Mouse (Mus musculus) CH12.LX (cell line): ENCODE data around the gene Coq8a. TPM values are rescaled to one million over a fixed set of nuclear protein-coding genes. Genes with fewer than 3 reads are reported as not detected.
A peak's percentile ranks its signal among the peaks of the same experiment; 100 is the strongest.

Experiments
- DNase-seq: peaks from one replicate; pipeline ENCODE4 v3.0.0-alpha.2; 2013; ENCODE audit errors: extremely low read depth
- H3K27ac ChIP-seq: 2 replicates; pipeline ENCODE4 v1.5.1; 2012; ENCODE audit warnings: low read depth, mild to moderate bottlenecking, control low read depth, moderate library complexity; ENCODE audit not compliant: insufficient read depth
- H3K27me3 ChIP-seq: replicated peaks from 2 replicates; pipeline ENCODE3; 2012; ENCODE audit warnings: inconsistent platforms
- H3K36me3 ChIP-seq, 2 experiments: replicated peaks in 1 of 2; 2 replicates each; pipeline versions ENCODE3 to v1.6.1; 2012; ENCODE audit warnings: inconsistent platforms in 1 of 2, low read length in 1 of 2, mild to moderate bottlenecking in 1 of 2, mixed read lengths in 1 of 2, moderate library complexity in 1 of 2; ENCODE audit not compliant: control insufficient read depth in 1 of 2, insufficient read depth in 1 of 2
- H3K4me1 ChIP-seq, 2 experiments: 2 replicates each; pipeline ENCODE4 v1.6.1; 2012; ENCODE audit warnings: inconsistent platforms in 1 of 2, moderate library complexity in 1 of 2; ENCODE audit not compliant: insufficient read depth in 2 of 2, control insufficient read depth in 1 of 2
- H3K4me2 ChIP-seq: 2 replicates; pipeline ENCODE4 v1.6.1; 2012; ENCODE audit warnings: low read depth, mild to moderate bottlenecking, control low read depth; ENCODE audit not compliant: poor library complexity, insufficient read depth, severe bottlenecking
- H3K4me3 ChIP-seq, 3 experiments: fragments of 150-350 bp in 1 of 3; sonication (generic) in 1 of 3; replicated peaks in 1 of 3; 2 replicates each; pipeline versions ENCODE3 to v1.5.1; 2011 to 2012; ENCODE audit warnings: low read depth in 2 of 3, low read length in 2 of 3, mild to moderate bottlenecking in 2 of 3, moderate library complexity in 2 of 3, control low read depth in 1 of 3, improper control_type of control experiment in 1 of 3, inconsistent platforms in 1 of 3, mixed read lengths in 1 of 3; ENCODE audit not compliant: poor library complexity in 1 of 3
- H3K79me2 ChIP-seq: replicated peaks from 2 replicates; pipeline ENCODE4 v1.6.1; 2012; ENCODE audit warnings: mild to moderate bottlenecking, moderate library complexity; ENCODE audit not compliant: control insufficient read depth, poor library complexity, insufficient read depth, severe bottlenecking; ENCODE audit errors: extremely low read depth
- H3K9ac ChIP-seq: 2 replicates; pipeline ENCODE4 v1.6.1; 2012; ENCODE audit warnings: low read depth, mild to moderate bottlenecking, control low read depth, moderate library complexity; ENCODE audit not compliant: insufficient read depth
- H3K9me3 ChIP-seq: replicated peaks from 2 replicates; pipeline ENCODE3; 2012; ENCODE audit warnings: low read length, inconsistent platforms, mixed read lengths
- BHLHE40 ChIP-seq: IDR thresholded peaks from 2 replicates; pipeline ENCODE4 v1.6.1; 2011; ENCODE audit warnings: mild to moderate bottlenecking, low read depth, low read length, improper control_type of control experiment
- CHD1 ChIP-seq: IDR thresholded peaks from 2 replicates; pipeline ENCODE4 v1.6.1; 2012; ENCODE audit warnings: low read depth, low read length, improper control_type of control experiment, inconsistent platforms
- CHD2 ChIP-seq: IDR thresholded peaks from 2 replicates; pipeline ENCODE4 v1.6.1; 2011; ENCODE audit warnings: low read length, improper control_type of control experiment
- E2F4 ChIP-seq: IDR thresholded peaks from 2 replicates; pipeline ENCODE4 v1.6.1; 2011; ENCODE audit warnings: low read depth, low read length, improper control_type of control experiment; ENCODE audit not compliant: insufficient replicate concordance
- ELF1 ChIP-seq: IDR thresholded peaks from 2 replicates; pipeline ENCODE4 v1.6.1; 2014; ENCODE audit warnings: low read depth, mild to moderate bottlenecking, inconsistent platforms, low read length, improper control_type of control experiment
- EP300 ChIP-seq: IDR thresholded peaks from 2 replicates; pipeline ENCODE4 v1.6.1; 2011; ENCODE audit warnings: low read length, improper control_type of control experiment
- ETS1 ChIP-seq: conservative IDR thresholded peaks from 2 replicates; pipeline ENCODE4 v1.6.1; 2012; ENCODE audit warnings: low read depth, mild to moderate bottlenecking, inconsistent platforms, low read length, improper control_type of control experiment, moderate library complexity
- IRF4 ChIP-seq: IDR thresholded peaks from 2 replicates; pipeline ENCODE4 v1.6.1; 2014; ENCODE audit warnings: low read depth, mild to moderate bottlenecking, inconsistent platforms, low read length, improper control_type of control experiment
- JUN ChIP-seq: IDR thresholded peaks from 2 replicates; pipeline ENCODE4 v1.6.1; 2011; ENCODE audit warnings: low read depth, mild to moderate bottlenecking, low read length, improper control_type of control experiment, moderate library complexity; ENCODE audit not compliant: insufficient read depth
- KAT2A ChIP-seq: IDR thresholded peaks from 2 replicates; pipeline ENCODE4 v1.6.1; 2012; ENCODE audit warnings: low read length, improper control_type of control experiment, inconsistent platforms; ENCODE audit not compliant: insufficient replicate concordance
- MAX ChIP-seq: IDR thresholded peaks from 2 replicates; pipeline ENCODE4 v1.6.1; 2011; ENCODE audit warnings: low read length, improper control_type of control experiment
- MXI1 ChIP-seq: IDR thresholded peaks from 2 replicates; pipeline ENCODE4 v1.6.1; 2011; ENCODE audit warnings: mild to moderate bottlenecking, low read depth, low read length, improper control_type of control experiment
- MYC ChIP-seq: IDR thresholded peaks from 2 replicates; pipeline ENCODE4 v1.6.1; 2011; ENCODE audit warnings: low read depth, mild to moderate bottlenecking, improper control_type of control experiment, low read length
- NELFE ChIP-seq: IDR thresholded peaks from 2 replicates; pipeline ENCODE4 v1.6.1; 2011; ENCODE audit warnings: low read depth, low read length, improper control_type of control experiment
- NRF1 ChIP-seq: IDR thresholded peaks from 2 replicates; pipeline ENCODE4 v1.6.1; 2014; ENCODE audit warnings: low read depth, mild to moderate bottlenecking, inconsistent platforms, low read length, improper control_type of control experiment, moderate library complexity
- PAX5 ChIP-seq: IDR thresholded peaks from 2 replicates; pipeline ENCODE4 v1.6.1; 2012; ENCODE audit warnings: low read length, inconsistent platforms, mixed read lengths
- POLR2A ChIP-seq: IDR thresholded peaks from 2 replicates; pipeline ENCODE4 v1.6.1; 2011; ENCODE audit warnings: low read depth, mild to moderate bottlenecking, improper control_type of control experiment, low read length
- POLR2AphosphoS2 ChIP-seq: IDR thresholded peaks from 2 replicates; pipeline ENCODE4 v1.6.1; 2011; ENCODE audit warnings: low read depth, low read length, improper control_type of control experiment
- RAD21 ChIP-seq: IDR thresholded peaks from 2 replicates; pipeline ENCODE4 v1.6.1; 2011; ENCODE audit warnings: low read depth, mild to moderate bottlenecking, low read length, improper control_type of control experiment, moderate library complexity
- SIN3A ChIP-seq: IDR thresholded peaks from 2 replicates; pipeline ENCODE4 v1.6.1; 2012; ENCODE audit warnings: low read length, improper control_type of control experiment, inconsistent platforms
- SMC3 ChIP-seq: IDR thresholded peaks from 2 replicates; pipeline ENCODE4 v1.6.1; 2011; ENCODE audit warnings: low read depth, low read length, improper control_type of control experiment
- TBP ChIP-seq: conservative IDR thresholded peaks from 2 replicates; pipeline ENCODE4 v1.6.1; 2011; ENCODE audit warnings: low read depth, low read length, improper control_type of control experiment
- TCF12 ChIP-seq: IDR thresholded peaks from 2 replicates; pipeline ENCODE4 v1.6.1; 2014; ENCODE audit warnings: low read depth, mild to moderate bottlenecking, inconsistent platforms, low read length, improper control_type of control experiment
- UBTF ChIP-seq: IDR thresholded peaks from 2 replicates; pipeline ENCODE4 v1.6.1; 2012; ENCODE audit warnings: low read depth, mild to moderate bottlenecking, inconsistent platforms, low read length, improper control_type of control experiment, moderate library complexity
- USF1 ChIP-seq: IDR thresholded peaks from 2 replicates; pipeline ENCODE4 v1.6.1; 2014; ENCODE audit warnings: low read depth, mild to moderate bottlenecking, inconsistent platforms, low read length, improper control_type of control experiment
- USF2 ChIP-seq: conservative IDR thresholded peaks from 2 replicates; pipeline ENCODE4 v1.6.1; 2011; ENCODE audit warnings: low read depth, low read length, improper control_type of control experiment
- ZMIZ1 ChIP-seq: IDR thresholded peaks from 2 replicates; pipeline ENCODE4 v1.6.1; 2012; ENCODE audit warnings: low read depth, mild to moderate bottlenecking, inconsistent platforms, low read length, improper control_type of control experiment
- ZNF384 ChIP-seq: IDR thresholded peaks from 2 replicates; pipeline ENCODE4 v1.6.1; 2012; ENCODE audit warnings: low read depth, low read length, improper control_type of control experiment, inconsistent platforms
- dilution Hi-C: fragments of 300-500 bp; cut with MboI; formaldehyde crosslinking; loops from 2 replicates; pipeline ENCODE4 v1.14.3; 2020; ENCODE audit warnings: low sequenced_read_pairs; ENCODE audit not compliant: extremely low pct_unique_long_range_greater_than_20kb, extremely low pct_ligation_motif_present
- in situ Hi-C: fragments of 300-500 bp; cut with MboI; formaldehyde crosslinking; loops from 3 replicates; pipeline ENCODE4 v1.14.3; 2019; ENCODE audit warnings: low sequenced_read_pairs, low pct_ligation_motif_present, low pct_unique_long_range_greater_than_20kb, mixed read lengths
- polyA plus RNA-seq: library from polyadenylated mRNA; unstranded; fragments of >175 nt; gene quantifications from 2 replicates; pipeline ENCODE4 v1.2.1, GENCODE M21; 2012; ENCODE audit warnings: low read depth; ENCODE audit not compliant: insufficient read length
- total RNA-seq, 2 experiments: library from RNA; depleted of rRNA; stranded (reverse); fragments of 300-350 nt in 1 of 2; fragments of >200 nt in 1 of 2; gene quantifications; 2 replicates each; pipeline ENCODE4 v1.2.3; 2012 to 2014

Coq8a gene
- total and polyA plus RNA-seq, 3 experiments: 73.4 to 237 (median 88.1) TPM

DNA sequence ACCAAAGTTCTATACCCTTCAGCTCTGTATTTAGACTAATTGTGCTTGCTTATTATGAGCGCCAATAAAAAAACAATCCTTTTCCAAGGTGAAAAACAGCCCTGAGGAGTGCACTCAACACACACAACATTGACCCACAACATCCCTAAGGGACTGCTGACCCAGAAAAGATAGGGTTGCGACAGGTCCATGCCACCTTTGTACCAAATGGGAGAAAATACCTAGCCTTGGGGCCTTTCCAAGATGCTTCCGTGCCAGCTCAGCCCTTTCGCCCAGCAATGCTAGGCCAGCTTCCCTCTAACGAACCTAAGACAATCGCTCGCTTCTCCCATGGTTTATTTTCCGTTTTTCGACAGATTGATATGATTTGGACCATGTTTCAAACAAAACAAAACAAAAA is 2.9 kb downstream of the Coq8a start:
- H3K4me1 ChIP-seq: peaks cover 7 to 45% of the 10 kb centered on the region in 2 experiments; a peak in 3 of 4 replicates

DNA sequence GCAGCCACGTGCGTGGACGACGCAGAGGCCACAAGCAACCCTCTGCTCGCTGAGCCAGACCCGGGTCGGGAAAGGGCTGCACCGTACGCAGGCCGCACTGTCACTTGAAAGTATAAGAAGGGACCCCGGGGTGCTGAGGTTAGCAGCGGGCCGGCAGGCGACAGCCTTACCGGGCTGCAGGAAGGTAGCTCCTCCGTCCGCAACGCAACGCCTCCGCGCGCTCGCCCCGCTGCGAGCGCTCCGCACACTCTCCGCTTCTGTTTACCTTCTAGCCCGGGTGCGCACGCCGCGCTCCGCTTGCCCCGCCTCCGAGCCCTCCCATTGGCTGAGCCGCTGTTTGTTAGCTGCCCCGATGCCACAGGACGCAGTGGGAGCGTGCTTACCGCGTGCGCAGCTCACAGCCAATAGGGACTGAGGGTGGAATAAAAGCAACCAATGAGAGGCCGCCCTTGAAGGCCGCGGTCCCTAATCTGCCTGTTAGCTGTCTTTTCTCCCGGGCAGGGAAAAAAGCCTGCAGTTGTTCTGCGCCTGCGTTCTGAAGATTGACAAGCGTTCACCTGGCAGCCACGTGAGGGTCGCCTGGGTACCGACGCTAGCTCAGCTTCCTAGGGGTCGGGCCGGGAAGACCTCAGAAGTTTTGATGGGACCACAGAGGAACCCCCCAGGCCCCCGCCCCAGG is 3.6 kb downstream of the Coq8a start:
- TF ChIP-seq POLR2A: peak; percentile 88
- TF ChIP-seq ELF1: no peak
- TF ChIP-seq MYC: peak; percentile 96
- 0 out of 2 replicates have a peak, but pooled peaks have one; percentile 19 for TF ChIP-seq POLR2AphosphoS2
- TF ChIP-seq MXI1: peak; percentile 98
- TF ChIP-seq ETS1: peak; percentile 62
- TF ChIP-seq JUN: no peak
- peak; percentile 37 for TF ChIP-seq USF2
- TF ChIP-seq BHLHE40: peak; percentile 98
- peak; percentile 49; the same call in 1 of the 2 replicates for TF ChIP-seq E2F4
- TF ChIP-seq SIN3A: peak; percentile 98
- TF ChIP-seq USF1: peak; percentile 72
- TF ChIP-seq ZMIZ1: peak; percentile 56
- TF ChIP-seq NELFE: peak; percentile 77
- no peak for TF ChIP-seq KAT2A
- peak; percentile 89 for TF ChIP-seq TCF12
- TF ChIP-seq UBTF: 0 out of 2 replicates have a peak, but pooled peaks have one; percentile 58
- TF ChIP-seq NRF1: peak; percentile 84
- TF ChIP-seq IRF4: peak; percentile 54
- TF ChIP-seq ZNF384: peak; percentile 60
- TF ChIP-seq CHD2: peak; percentile 91
- peak; percentile 66 for TF ChIP-seq TBP
- TF ChIP-seq CHD1: no peak; the same call in 1 of the 2 replicates
- TF ChIP-seq MAX: peak; percentile 95
- no peak for TF ChIP-seq EP300
- no peak for TF ChIP-seq PAX5
- Histone ChIP-seq H3K4me1 (peaks cover 8 to 46% of the 10 kb centered on the region in 2 experiments), H3K27ac (peak overlapping the region; percentile 80), H3K4me3 (peak overlapping the region; percentile 78 to 93 (median 85)), H3K27me3 (no peaks in the 10 kb centered on the region), H3K9ac (peak overlapping the region; percentile 74), H3K4me2 (peak overlapping the region; percentile 86), H3K79me2 (peaks cover 45% of the 10 kb centered on the region), H3K9me3 (no peaks in the 10 kb centered on the region), H3K36me3 (peaks cover 3 to 9% of the 10 kb centered on the region in 2 experiments)
- dilution Hi-C loops: no loop called here
- in situ Hi-C loops: no loop called here
- DNase-seq: peak; percentile 99

More for the DNA sequence above, 2.9 kb downstream of the Coq8a start:
- peak overlapping the region; percentile 71 for H3K27ac ChIP-seq
- no peaks in the 10 kb centered on the region for H3K27me3 ChIP-seq
- H3K4me2 ChIP-seq: peak overlapping the region; percentile 70
- peak overlapping the region in 1 of 3 experiments; percentile 78 for H3K4me3 ChIP-seq
- no peak for DNase-seq
- in situ Hi-C loops (no loop called here), dilution Hi-C loops (no loop called here)
- peak overlapping the region; percentile 29; the same call in 1 of the 2 replicates for H3K9ac ChIP-seq
- peaks cover 38% of the 10 kb centered on the region for H3K79me2 ChIP-seq
- TF ChIP-seq MYC (no peak), SMC3 (no peak), RAD21 (no peak), KAT2A (no peak)
- H3K9me3 ChIP-seq: no peaks in the 10 kb centered on the region
- peaks cover 0 to 4% of the 10 kb centered on the region in 2 experiments for H3K36me3 ChIP-seq
